Mouse (Mus musculus) left cerebral cortex, postnatal 25 days (tissue): ENCODE results near the gene Stfa3. TPM values are rescaled to one million over a fixed set of nuclear protein-coding genes. Genes with fewer than 3 reads are reported as not detected.

Experiments used
- total RNA-seq, 2 experiments: library from RNA; stranded (reverse); gene quantifications; 2 replicates each; pipeline ENCODE4 v1.2.3; 2021

The Stfa3 gene
- total RNA-seq, 2 experiments from 2014 or later = not detected

Other genes with a start within 250 kb of the Stfa3 start
- gene Gm5416, start 245.0 kb downstream of the Stfa3 start, total RNA-seq = not detected
- not detected for gene 2010005H15Rik, start 233.9 kb downstream of the Stfa3 start, total RNA-seq
- gene Stfa1, start 178.4 kb downstream of the Stfa3 start, total RNA-seq = not detected
- not detected for gene BC117090, start 121.1 kb downstream of the Stfa3 start, total RNA-seq
- gene BC100530, start 87.6 kb downstream of the Stfa3 start, total RNA-seq = not detected
- gene Stfa2, start 46.9 kb downstream of the Stfa3 start, total RNA-seq = not detected
- 1 to 10 TPM; 2.5 to 2.8 TPM for gene Casr, start 106.7 kb upstream of the Stfa3 start, total RNA-seq
- 1 to 10 TPM; 1.7 to 1.9 TPM for gene Cd86, start 210.7 kb upstream of the Stfa3 start, total RNA-seq
- under 1 TPM; 0.23 TPM for gene Ildr1, start 238.6 kb upstream of the Stfa3 start, total RNA-seq